Mouse (Mus musculus): ENCODE results near the gene Bub1b.

Bub1b gene

DNA sequence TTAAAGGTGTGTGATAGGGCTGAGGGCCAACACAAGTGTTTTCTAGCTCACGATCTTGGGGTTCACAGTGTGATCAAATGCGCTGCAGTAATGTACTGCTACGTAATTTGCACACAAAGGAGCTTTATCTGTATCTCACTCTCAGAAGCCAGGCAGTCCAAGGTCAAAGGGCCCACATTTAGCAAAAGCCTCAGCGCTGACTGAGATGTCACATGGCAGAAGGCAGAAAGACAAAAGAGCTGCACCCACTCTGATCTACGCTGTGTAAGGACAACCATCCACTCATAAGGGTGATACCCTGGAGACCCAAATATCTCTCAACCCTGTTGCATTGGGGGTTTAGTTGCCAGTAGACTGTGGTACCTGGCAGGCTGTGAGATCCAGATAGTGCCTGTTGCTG, 69.2 kb downstream of the Bub1b start:
- DNase-seq: no peak

DNA sequence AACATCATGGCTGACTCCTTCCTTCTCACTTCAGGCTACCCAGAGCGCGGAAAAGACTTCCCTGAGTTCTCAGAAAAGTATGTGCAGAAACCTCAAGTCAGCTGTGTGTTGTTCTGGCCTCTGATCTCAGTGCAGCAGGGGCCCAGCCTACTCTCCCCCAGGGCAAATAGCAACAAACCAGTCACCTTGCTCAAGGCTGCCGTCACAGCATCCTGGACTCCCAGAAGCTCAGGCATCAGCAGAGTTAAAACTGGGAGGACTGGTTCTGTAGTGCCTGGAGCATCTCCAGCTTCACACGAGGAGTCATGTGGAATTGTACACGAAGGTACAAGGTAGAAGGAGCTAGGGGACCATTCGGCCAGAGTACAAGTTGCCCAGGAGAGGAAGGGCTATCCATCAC, 71.2 kb downstream of the Bub1b start:
- no peak for DNase-seq

DNA sequence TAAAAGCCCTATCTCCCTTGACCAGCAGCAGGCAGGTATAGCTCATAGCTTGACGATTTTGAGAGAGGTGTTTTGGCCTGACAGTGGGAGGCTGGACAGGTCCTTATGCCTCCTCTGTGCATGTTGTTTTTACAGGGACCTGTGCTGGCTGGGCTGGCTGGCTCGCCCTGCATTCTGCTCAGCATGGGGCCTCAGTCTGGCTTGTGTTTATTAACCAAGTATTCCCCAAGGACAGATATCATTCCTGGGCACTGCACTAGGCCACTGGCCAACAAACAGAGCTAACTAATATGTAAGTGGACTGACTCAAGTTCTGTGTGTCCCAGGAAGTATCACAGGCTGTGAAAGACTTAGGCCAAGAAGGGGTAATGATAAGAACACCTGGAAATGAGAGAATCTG, 71.8 kb downstream of the Bub1b start:
- no peak for DNase-seq

DNA sequence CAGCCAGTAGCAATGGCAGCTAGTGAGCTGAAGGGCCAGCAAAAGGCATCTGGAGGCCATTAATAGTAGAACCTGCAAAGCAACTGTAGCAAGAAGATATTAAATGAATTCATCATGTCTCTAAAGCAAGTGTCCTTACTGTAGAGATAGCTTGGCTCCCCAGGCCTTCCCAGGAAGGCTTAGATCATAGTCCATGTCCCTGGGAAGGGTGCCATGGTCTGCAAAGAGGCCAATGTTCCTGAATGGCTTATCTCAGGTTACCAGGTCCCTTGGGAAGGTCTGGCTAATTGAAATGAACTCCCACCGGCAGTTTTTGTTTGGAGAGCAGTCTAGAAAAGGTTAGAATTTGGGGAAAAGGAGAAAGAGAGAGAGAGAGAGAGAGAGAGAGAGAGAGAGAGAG, 73.7 kb downstream of the Bub1b start:
- DNase-seq: no peak

GRCm38 (mm10) chr2:118673686-118674465, 75.9 kb downstream of the Bub1b start:
- no peak for DNase-seq

DNA sequence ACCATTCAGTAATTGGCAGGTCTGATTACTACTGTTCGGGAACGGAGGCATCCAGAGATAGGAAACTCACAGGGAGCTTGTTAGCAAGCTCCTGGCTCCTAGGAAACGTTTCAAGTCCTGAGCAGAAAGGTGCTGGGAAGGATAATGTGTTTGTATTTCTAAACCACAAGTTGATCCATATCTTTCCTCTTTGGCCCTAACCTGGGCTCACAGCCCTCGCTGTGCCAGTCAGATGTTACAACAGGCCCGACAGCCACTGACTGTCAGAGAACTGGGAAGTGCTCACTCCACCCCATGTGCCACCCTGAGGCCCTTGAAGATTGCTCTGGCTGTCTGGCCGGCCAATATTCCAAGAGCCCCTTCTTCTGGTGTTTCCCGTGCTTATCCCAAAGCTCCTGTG, 76.5 kb downstream of the Bub1b start:
- DNase-seq: no peak

DNA sequence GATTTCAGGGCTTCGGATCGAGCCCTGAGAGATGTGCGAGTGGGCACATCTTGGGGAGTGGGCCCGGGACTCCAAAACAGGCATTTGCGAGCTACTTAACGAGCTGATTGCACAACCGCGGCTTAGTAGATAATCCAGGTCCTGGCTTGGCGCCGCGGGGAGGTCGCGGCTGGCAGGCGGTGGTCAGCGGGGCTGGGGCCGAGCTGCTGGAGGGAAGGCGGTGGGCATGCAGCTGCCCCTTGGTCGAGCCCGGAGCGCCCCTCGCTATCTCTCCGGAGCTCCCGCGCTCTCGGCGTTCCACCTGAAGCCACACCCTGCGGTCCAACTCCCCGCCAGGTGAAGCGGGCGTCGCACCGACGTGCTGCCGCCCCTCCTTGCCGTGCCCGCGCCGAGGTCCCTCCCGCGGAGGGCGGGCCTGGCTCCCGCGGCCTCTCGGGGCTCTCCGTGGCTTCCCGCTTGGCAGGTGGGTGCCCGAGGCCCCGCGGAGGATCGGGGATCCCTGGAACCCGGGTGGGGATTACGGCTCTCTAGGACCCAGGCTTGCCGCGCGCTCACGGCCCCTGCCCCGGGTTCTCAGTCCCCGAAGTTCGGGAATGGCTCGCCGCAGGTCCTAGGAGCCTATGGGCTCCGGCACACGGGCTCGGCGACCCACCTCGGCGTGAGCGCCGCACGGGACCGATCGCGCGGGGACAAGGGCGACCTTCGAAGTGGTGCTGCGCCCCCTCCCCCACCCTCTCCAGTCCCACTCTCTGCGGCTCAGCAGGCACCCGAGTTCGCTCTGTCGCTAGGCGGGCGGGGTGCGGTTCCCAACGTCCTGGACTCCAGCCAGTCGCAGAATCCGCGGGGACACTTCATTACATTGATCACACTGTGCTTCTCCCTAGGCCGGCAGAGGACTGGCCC, 79.1 kb downstream of the Bub1b start:
- no peak for DNase-seq

DNA sequence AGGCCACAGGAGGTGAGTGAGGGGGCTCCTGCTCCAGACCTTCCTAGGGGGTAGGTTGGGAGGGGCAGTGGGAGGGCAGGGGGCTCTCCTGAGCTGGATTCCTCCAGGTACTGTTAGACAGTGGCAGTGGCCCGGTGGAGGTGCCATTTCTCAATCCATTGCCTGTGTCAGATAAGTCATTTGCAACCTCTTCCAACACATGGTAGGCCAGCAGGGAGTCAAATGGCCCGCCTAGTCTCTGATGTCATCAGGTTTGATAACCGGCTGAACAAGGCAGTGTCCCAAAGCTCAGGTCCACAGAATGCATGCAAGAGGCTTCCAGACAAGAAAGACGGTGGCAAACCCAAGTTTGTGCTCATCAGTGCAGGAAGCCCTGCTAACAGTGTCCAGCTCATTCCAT, 79.8 kb downstream of the Bub1b start:
- DNase-seq: no peak

DNA sequence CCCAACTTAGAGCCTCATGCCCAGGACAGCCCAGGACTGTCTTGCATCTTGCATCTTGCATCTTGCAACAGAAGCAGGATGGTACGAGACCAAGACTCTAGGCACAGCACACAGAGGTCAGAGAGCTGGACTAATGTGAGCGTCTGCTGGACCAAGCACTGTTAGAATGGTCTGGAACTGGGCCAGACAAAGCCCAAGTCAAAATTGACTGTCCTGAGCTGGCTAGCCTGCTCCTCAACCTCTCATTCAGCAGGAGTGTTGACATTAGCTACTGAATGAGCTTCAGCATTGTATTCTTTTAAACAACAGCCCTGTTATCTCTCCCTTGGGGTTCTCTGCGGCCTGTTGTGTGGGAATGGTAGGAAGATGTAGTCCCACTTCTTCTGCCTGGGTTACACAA, 81.6 kb downstream of the Bub1b start:
- DNase-seq: no peak

DNA sequence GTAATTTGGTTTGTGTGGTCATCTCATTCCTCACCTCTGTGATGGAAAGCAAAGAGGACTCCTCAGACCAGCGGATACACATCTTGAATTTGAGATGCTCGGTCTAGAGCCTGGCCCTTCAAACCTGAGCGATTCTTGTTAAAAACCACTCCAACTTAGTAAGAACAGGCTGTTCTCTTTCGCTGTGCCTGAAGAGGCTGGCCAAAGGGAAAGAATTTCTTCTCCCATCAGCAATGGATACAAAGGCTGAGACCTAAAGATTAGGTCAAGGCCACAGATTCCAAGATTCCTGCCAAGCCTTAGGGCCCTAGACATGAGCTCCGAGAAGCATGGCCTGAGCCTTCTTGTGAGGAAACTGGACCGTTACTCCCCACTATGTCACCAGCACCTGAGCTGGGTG, 82.9 kb downstream of the Bub1b start:
- DNase-seq: no peak

DNA sequence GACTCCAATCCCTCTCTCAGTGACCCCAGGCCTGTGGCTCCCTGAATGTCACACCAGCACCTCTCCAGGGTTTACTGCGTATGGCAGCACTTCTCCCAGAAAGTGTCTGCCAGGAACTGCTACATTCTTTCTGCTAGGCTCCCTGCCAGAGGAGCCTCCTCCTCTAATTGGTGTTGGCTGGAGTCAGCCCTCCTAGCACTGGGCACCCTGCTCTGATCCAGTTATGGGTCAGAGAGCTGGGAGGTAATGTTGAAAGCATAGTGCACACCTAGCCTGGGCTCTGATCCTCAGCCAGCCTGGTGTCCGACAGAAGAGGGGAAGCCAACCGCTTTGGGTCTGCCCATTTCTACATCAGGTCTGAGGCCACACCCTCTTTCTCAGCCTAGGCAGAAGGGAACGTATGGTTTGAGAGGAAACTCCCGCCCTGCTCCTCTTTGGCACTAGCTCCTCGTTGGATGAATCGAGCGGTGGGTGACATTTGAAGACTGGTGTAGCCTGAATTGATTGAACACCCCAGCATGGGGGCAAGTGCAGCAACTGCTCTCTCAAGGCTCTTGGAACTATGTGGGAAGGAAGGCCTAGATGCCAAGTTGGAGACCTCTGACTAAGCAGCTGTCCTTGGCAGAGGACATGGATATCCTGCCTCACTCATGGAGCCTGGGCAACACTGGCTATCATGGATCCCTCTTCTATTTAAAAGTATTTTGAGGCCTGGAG, 84.7 kb downstream of the Bub1b start:
- DNase-seq: no peak

- no peak for DNase-seq
These were observed 87.1 kb downstream of the Bub1b start for GRCm38 (mm10) chr2:118685088-118685487.

- DNase-seq: no peak
These were observed 88.7 kb downstream of the Bub1b start for GRCm38 (mm10) chr2:118686693-118687092.

- DNase-seq: no peak
These were observed 89.8 kb downstream of the Bub1b start for GRCm38 (mm10) chr2:118687791-118688190.

DNA sequence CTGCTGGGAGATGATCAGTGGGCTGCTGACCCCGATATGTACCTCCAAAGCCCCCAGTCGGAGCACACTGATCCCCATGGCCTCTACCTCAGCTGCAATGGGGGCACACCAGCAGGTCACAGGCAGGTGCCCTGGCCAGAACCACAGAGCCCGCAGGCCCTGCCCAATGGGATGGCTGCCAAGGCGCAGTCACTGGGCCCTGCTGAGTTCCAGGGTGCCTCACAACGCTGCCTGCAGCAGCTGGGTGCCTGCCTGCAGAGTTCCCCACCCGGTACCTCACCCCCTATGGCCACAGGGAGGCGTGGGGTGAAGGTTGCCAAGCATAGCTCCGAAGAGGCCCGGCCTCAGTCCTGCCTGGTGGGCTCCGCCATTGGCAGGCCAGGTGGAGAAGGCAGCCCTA, 91.9 kb downstream of the Bub1b start:
- no peak for DNase-seq
